17 mouse cellular contexts compared by ENCODE assay signal in genomic region chr5:58733366-58733765, GRCm38 (mm10).
"Had no signal": no experiment of that assay in that cellular context is flagged by ENCODE, and none has a peak within 500 bp of the region (broad histone marks: within the 10 kb centered on the region; RNA-seq: fewer than 3 reads in every experiment).

No protein-coding gene starts in this region.

- H3K36me3 ChIP-seq: liver, embryonic 15.5 days; lung, embryonic 15.5 days; midbrain, embryonic 12.5 days; neural tube, embryonic 12.5 days had no signal

- H3K4me2 ChIP-seq: liver, embryonic 15.5 days; lung, embryonic 15.5 days; midbrain, embryonic 12.5 days; neural tube, embryonic 12.5 days had no signal

- H3K4me3 ChIP-seq: liver, embryonic 15.5 days; lung, embryonic 15.5 days; megakaryocyte, embryonic 14.5 days; midbrain, embryonic 12.5 days; neural tube, embryonic 12.5 days had no signal

- H3K27me3 ChIP-seq: liver, embryonic 15.5 days; lung, embryonic 15.5 days; megakaryocyte, embryonic 14.5 days; midbrain, embryonic 12.5 days; neural tube, embryonic 12.5 days had no signal

- H3K4me1 ChIP-seq: liver, embryonic 15.5 days; lung, embryonic 15.5 days; midbrain, embryonic 12.5 days; neural tube, embryonic 12.5 days had no signal

- H3K27ac ChIP-seq: liver, embryonic 15.5 days; lung, embryonic 15.5 days; macrophage; midbrain, embryonic 12.5 days; neural tube, embryonic 12.5 days had no signal

- DNase-seq: liver, postnatal 0 days; lung, adult 2 months; lung, postnatal 14 days; lung, postnatal 36 days; midbrain, embryonic 14.5 days; right cerebral cortex, postnatal 14 days; spleen, adult 18-20 months; thymus, adult 18-20 months; thymus, postnatal 14 days; thymus, postnatal 36 days had no signal

- ATAC-seq: liver, postnatal 0 days; lung, postnatal 0 days had no signal

- H3K9me3 ChIP-seq: liver, embryonic 15.5 days; lung, embryonic 15.5 days; megakaryocyte, embryonic 14.5 days; midbrain, embryonic 12.5 days; neural tube, embryonic 12.5 days had no signal

- H3K9ac ChIP-seq: liver, embryonic 15.5 days; liver, postnatal 0 days; lung, embryonic 15.5 days; midbrain, embryonic 12.5 days; neural tube, embryonic 12.5 days had no signal
